Mouse (Mus musculus) G1E (cell line): ENCODE results near the gene Cfb. TPM values are rescaled to one million over a fixed set of nuclear protein-coding genes. Genes with fewer than 3 reads are reported as not detected.

ENCODE experiments used
- ATAC-seq: 2 replicates; pipeline ENCODE4 v1.8.0; 2016; ENCODE audit warnings: mild to moderate bottlenecking; ENCODE audit not compliant: insufficient number of reproducible peaks, poor library complexity, low FRiP score, severe bottlenecking; ENCODE audit errors: extremely low read depth
- DNase-seq: peaks from one replicate; pipeline ENCODE4 v3.0.0; 2012; ENCODE audit warnings: low spot score
- H3K27me3 ChIP-seq: 2 replicates; pipeline ENCODE4 v1.6.1; 2012; ENCODE audit warnings: mild to moderate bottlenecking, low read length, inconsistent platforms; ENCODE audit not compliant: insufficient read depth
- H3K36me3 ChIP-seq: replicated peaks from 2 replicates; pipeline ENCODE3; 2012; ENCODE audit warnings: mild to moderate bottlenecking, inconsistent platforms
- H3K4me1 ChIP-seq: 2 replicates; pipeline ENCODE4 v1.6.1; 2012; ENCODE audit warnings: low read depth, low read length, inconsistent platforms, mixed read lengths; ENCODE audit not compliant: insufficient read depth
- H3K4me3 ChIP-seq: 2 replicates; pipeline ENCODE4 v1.5.1; 2012; ENCODE audit warnings: low read depth, mild to moderate bottlenecking, inconsistent platforms, low read length, moderate library complexity, mixed read lengths
- H3K9me3 ChIP-seq: replicated peaks from 2 replicates; pipeline ENCODE4 v1.6.1; 2012; ENCODE audit warnings: inconsistent platforms
- CTCF ChIP-seq: IDR thresholded peaks from 2 replicates; pipeline ENCODE4 v1.5.1; 2012; ENCODE audit warnings: low read depth, low read length, inconsistent platforms, mixed read lengths
- GATA1 ChIP-seq: IDR thresholded peaks from 2 replicates; pipeline ENCODE4 v1.6.1; 2012; ENCODE audit warnings: borderline replicate concordance, low read length, inconsistent platforms, mixed read lengths
- GATA2 ChIP-seq: IDR thresholded peaks from 2 replicates; pipeline ENCODE4 v1.6.1; 2012; ENCODE audit warnings: low read depth, low read length, inconsistent platforms, borderline replicate concordance
- POLR2AphosphoS5 ChIP-seq: IDR thresholded peaks from 2 replicates; pipeline ENCODE4 v1.6.1; 2012; ENCODE audit warnings: low read depth, low read length, inconsistent platforms; ENCODE audit not compliant: insufficient replicate concordance
- TAL1 ChIP-seq: conservative IDR thresholded peaks from 2 replicates; pipeline ENCODE4 v1.6.1; 2012; ENCODE audit warnings: low read depth, low read length, inconsistent platforms, mixed read lengths
- polyA plus RNA-seq: library from polyadenylated mRNA; stranded (reverse); fragments of >175 nt; gene quantifications from 2 replicates; pipeline ENCODE4 v1.2.3, GENCODE M21; 2012
- total RNA-seq, 2 experiments: library from RNA; stranded (forward) in 1 of 2; stranded (reverse) in 1 of 2; fragments of 200-1000 nt in 1 of 2; fragments of >200 nt in 1 of 2; fragmentation: Nextera tagmentation in 1 of 2; gene quantifications; 2 replicates each; pipeline ENCODE4 v1.2.3; 2014 to 2017

Cfb gene
- total and polyA plus RNA-seq, 3 experiments: not detected

GRCm38 (mm10) chr17:34894801-34895530, 32.6 kb upstream of the Cfb start:
- H3K4me1 ChIP-seq: peaks cover 57% of the 10 kb centered on the region
- no peaks in the 10 kb centered on the region for H3K27me3 ChIP-seq
- no peak for DNase-seq
- H3K36me3 ChIP-seq: peaks cover 20% of the 10 kb centered on the region
- ATAC-seq: no peak
- H3K9me3 ChIP-seq: no peaks in the 10 kb centered on the region; the same call in 1 of the 2 replicates
- TF ChIP-seq CTCF (no peak), POLR2AphosphoS5 (no peak), GATA1 (no peak), TAL1 (no peak), GATA2 (no peak)
- peak overlapping the region; percentile 81 for H3K4me3 ChIP-seq

GRCm38 (mm10) chr17:34894074-34894597, 31.8 kb upstream of the Cfb start:
- Histone ChIP-seq H3K36me3 (peaks cover 17% of the 10 kb centered on the region), H3K27me3 (no peaks in the 10 kb centered on the region), H3K4me3 (peak overlapping the region; percentile 81), H3K9me3 (no peaks in the 10 kb centered on the region; the same call in 1 of the 2 replicates), H3K4me1 (peaks cover 54% of the 10 kb centered on the region)
- TF ChIP-seq CTCF (no peak), POLR2AphosphoS5 (no peak), TAL1 (no peak; the same call in 1 of the 2 replicates), GATA2 (no peak), GATA1 (no peak)
- DNase-seq: peak; percentile 90
- ATAC-seq: peak; percentile 59

GRCm38 (mm10) chr17:34893072-34893824, 30.9 kb upstream of the Cfb start:
- TF ChIP-seq GATA2: no peak
- no peak for TF ChIP-seq CTCF
- TF ChIP-seq POLR2AphosphoS5: no peak
- no peak for TF ChIP-seq GATA1
- TF ChIP-seq TAL1: no peak
- ATAC-seq (no peak), DNase-seq (no peak)
- H3K4me3 ChIP-seq: no peak overlapping the region
- no peaks in the 10 kb centered on the region; the same call in 1 of the 2 replicates for H3K9me3 ChIP-seq
- peaks cover 17% of the 10 kb centered on the region for H3K36me3 ChIP-seq
- H3K27me3 ChIP-seq: no peaks in the 10 kb centered on the region
- H3K4me1 ChIP-seq: peaks cover 59% of the 10 kb centered on the region

- ATAC-seq (no peak), DNase-seq (no peak)
- TF ChIP-seq GATA2 (no peak), GATA1 (no peak), CTCF (no peak), POLR2AphosphoS5 (no peak), TAL1 (no peak)
- peaks cover 15% of the 10 kb centered on the region for H3K36me3 ChIP-seq
- no peaks in the 10 kb centered on the region; the same call in 1 of the 2 replicates for H3K9me3 ChIP-seq
- H3K4me3 ChIP-seq: no peak overlapping the region
- H3K4me1 ChIP-seq: peaks cover 62% of the 10 kb centered on the region
- no peaks in the 10 kb centered on the region for H3K27me3 ChIP-seq
Observed at GRCm38 (mm10) chr17:34891377-34891776, 29.1 kb upstream of the Cfb start.

- H3K27me3 ChIP-seq: no peaks in the 10 kb centered on the region
- no peak for DNase-seq
- peaks cover 61% of the 10 kb centered on the region for H3K4me1 ChIP-seq
- H3K36me3 ChIP-seq: peaks cover 3% of the 10 kb centered on the region
- TF ChIP-seq GATA1 (no peak), TAL1 (no peak), CTCF (no peak), GATA2 (no peak), POLR2AphosphoS5 (no peak)
- no peak overlapping the region for H3K4me3 ChIP-seq
- no peaks in the 10 kb centered on the region for H3K9me3 ChIP-seq
- no peak for ATAC-seq
Observed at GRCm38 (mm10) chr17:34890074-34890743, 27.9 kb upstream of the Cfb start.

GRCm38 (mm10) chr17:34887942-34888341, 25.6 kb upstream of the Cfb start:
- Histone ChIP-seq H3K4me1 (peaks cover 70% of the 10 kb centered on the region), H3K36me3 (no peaks in the 10 kb centered on the region), H3K4me3 (no peak overlapping the region; the same call in 1 of the 2 replicates), H3K27me3 (no peaks in the 10 kb centered on the region), H3K9me3 (no peaks in the 10 kb centered on the region)
- TF ChIP-seq POLR2AphosphoS5 (no peak), GATA2 (no peak), TAL1 (no peak), CTCF (no peak), GATA1 (no peak)
- ATAC-seq (no peak), DNase-seq (no peak)
